Comparison of ENCODE assay signal across 22 mouse cellular contexts in genomic region chr5:131496517-131497216, GRCm38 (mm10).
A peak's percentile ranks its signal among the peaks of the same experiment; 100 is the strongest.
DNase-seq lines count a peak whose midpoint lies in the region; ATAC-seq lines count a peak whose summit lies in the region.
"Had no signal": no experiment of that assay in that cellular context is flagged by ENCODE, and none has a peak within 500 bp of the region (broad histone marks: within the 10 kb centered on the region; RNA-seq: fewer than 3 reads in every experiment).

No protein-coding gene starts in this region.

- no peaks in the 10 kb centered on the region for H3K9me3 ChIP-seq in heart, embryonic 15.5 days (replicated peaks)
- no peaks in the 10 kb centered on the region for H3K9me3 ChIP-seq in midbrain, embryonic 15.5 days
- peaks cover 22% of the 10 kb centered on the region for H3K9me3 ChIP-seq in midbrain, embryonic 10.5 days (replicated peaks)
- no peaks in the 10 kb centered on the region for H3K9me3 ChIP-seq in embryonic facial prominence, embryonic 12.5 days
- H3K9me3 ChIP-seq in stomach, embryonic 15.5 days, result no peaks in the 10 kb centered on the region
- H3K9me3 ChIP-seq: limb, embryonic 12.5 days; liver, embryonic 13.5 days; lung, embryonic 15.5 days; neural tube, embryonic 13.5 days had no signal

- no peak overlapping the region for H3K9ac ChIP-seq in heart, embryonic 15.5 days
- H3K9ac ChIP-seq in midbrain, embryonic 15.5 days, result no peak overlapping the region
- no peak overlapping the region for H3K9ac ChIP-seq in embryonic facial prominence, embryonic 12.5 days
- no peak overlapping the region for H3K9ac ChIP-seq in stomach, embryonic 15.5 days
- H3K9ac ChIP-seq: limb, embryonic 12.5 days; liver, embryonic 13.5 days; lung, embryonic 15.5 days; neural tube, embryonic 13.5 days had no signal

- WGBS in heart, embryonic 15.5 days, result 89% methylated on average over 10 of the region's 10 CpGs
- WGBS in midbrain, embryonic 15.5 days, result 97% methylated on average over 10 of the region's 10 CpGs
- WGBS in midbrain, embryonic 10.5 days, result 90% methylated on average over 10 of the region's 10 CpGs
- WGBS in embryonic facial prominence, embryonic 12.5 days, result 88% methylated on average over 10 of the region's 10 CpGs
- 89% methylated on average over 10 of the region's 10 CpGs for WGBS in stomach, embryonic 15.5 days

- H3K4me2 ChIP-seq in heart, embryonic 15.5 days, result no peak overlapping the region
- H3K4me2 ChIP-seq in midbrain, embryonic 15.5 days, result no peak overlapping the region
- no peak overlapping the region for H3K4me2 ChIP-seq in embryonic facial prominence, embryonic 12.5 days (replicated peaks)
- no peak overlapping the region for H3K4me2 ChIP-seq in stomach, embryonic 15.5 days
- H3K4me2 ChIP-seq: limb, embryonic 12.5 days; liver, embryonic 13.5 days; lung, embryonic 15.5 days; neural tube, embryonic 13.5 days had no signal

- no peak overlapping the region for H3K27ac ChIP-seq in heart, embryonic 15.5 days
- no peak overlapping the region for H3K27ac ChIP-seq in midbrain, embryonic 15.5 days
- no peak overlapping the region for H3K27ac ChIP-seq in midbrain, embryonic 10.5 days (replicated peaks)
- peak overlapping the region; percentile 30; the same call in 1 of the 2 replicates for H3K27ac ChIP-seq in embryonic facial prominence, embryonic 12.5 days
- no peak overlapping the region for H3K27ac ChIP-seq in stomach, embryonic 15.5 days
- H3K27ac ChIP-seq: heart, adult 2 months; left cerebral cortex, adult 2 months; limb, embryonic 12.5 days; liver, embryonic 13.5 days; lung, embryonic 15.5 days; macrophage; neural tube, embryonic 13.5 days had no signal

- H3K4me1 ChIP-seq in heart, embryonic 15.5 days (replicated peaks), result peaks cover 8% of the 10 kb centered on the region; the same call in 1 of the 2 replicates
- H3K4me1 ChIP-seq in midbrain, embryonic 15.5 days, result peaks cover 17% of the 10 kb centered on the region; the same call in 1 of the 2 replicates
- peaks cover 37% of the 10 kb centered on the region for H3K4me1 ChIP-seq in midbrain, embryonic 10.5 days
- peaks cover 29% of the 10 kb centered on the region for H3K4me1 ChIP-seq in embryonic facial prominence, embryonic 12.5 days
- H3K4me1 ChIP-seq in stomach, embryonic 15.5 days, result 0 out of 2 replicates have a peak, but pooled peaks cover 5% of the 10 kb centered on the region
- H3K4me1 ChIP-seq: liver, embryonic 13.5 days; lung, embryonic 15.5 days had no signal

- H3K27me3 ChIP-seq in heart, embryonic 15.5 days, result no peaks in the 10 kb centered on the region
- no peaks in the 10 kb centered on the region for H3K27me3 ChIP-seq in midbrain, embryonic 15.5 days (replicated peaks)
- H3K27me3 ChIP-seq in midbrain, embryonic 10.5 days (ENCODE audit: low read depth, poor library complexity, severe bottlenecking), result no peaks in the 10 kb centered on the region
- H3K27me3 ChIP-seq in embryonic facial prominence, embryonic 12.5 days, result no peaks in the 10 kb centered on the region
- no peaks in the 10 kb centered on the region for H3K27me3 ChIP-seq in stomach, embryonic 15.5 days (replicated peaks)
- H3K27me3 ChIP-seq: limb, embryonic 12.5 days; liver, embryonic 13.5 days; lung, embryonic 15.5 days; neural tube, embryonic 13.5 days had no signal

- ATAC-seq in heart, embryonic 15.5 days (replicated peaks; ENCODE audit: insufficient number of reproducible peaks, insufficient read depth, low FRiP score, low read depth), result 0 out of 2 replicates have a peak, but pooled peaks have one; percentile 18
- peak; percentile 37; the same call in 1 of the 2 replicates for ATAC-seq in midbrain, embryonic 15.5 days (replicated peaks)
- ATAC-seq in embryonic facial prominence, embryonic 12.5 days (ENCODE audit: insufficient number of reproducible peaks, insufficient read depth, low FRiP score, low TSS enrichment), result 0 out of 2 replicates have a peak, but pooled peaks have one; percentile 18
- ATAC-seq in stomach, embryonic 15.5 days (ENCODE audit: insufficient read depth, low FRiP score, low read depth), result peak; percentile 66; the same call in 1 of the 2 replicates
- ATAC-seq: forebrain, embryonic 14.5 days had no signal

- H3K4me3 ChIP-seq in heart, embryonic 15.5 days, result no peak overlapping the region
- H3K4me3 ChIP-seq in midbrain, embryonic 15.5 days, result no peak overlapping the region
- no peak overlapping the region for H3K4me3 ChIP-seq in midbrain, embryonic 10.5 days
- H3K4me3 ChIP-seq in embryonic facial prominence, embryonic 12.5 days, result no peak overlapping the region
- H3K4me3 ChIP-seq in stomach, embryonic 15.5 days (replicated peaks), result no peak overlapping the region
- H3K4me3 ChIP-seq: heart, adult 2 months; left cerebral cortex, adult 2 months; limb, embryonic 12.5 days; liver, embryonic 13.5 days; lung, embryonic 15.5 days; neural tube, embryonic 13.5 days had no signal

- no peak for DNase-seq in heart, adult 8-10 months (ENCODE audit: low spot score)
- no peak for DNase-seq in midbrain, embryonic 10.5 days (ENCODE audit: low spot score)
- DNase-seq in adrenal gland, adult 8-10 months, result no peak
- DNase-seq: cerebellum, adult 8-10 months; heart, adult 2 months; heart, postnatal 10 days; kidney, adult 11 months; kidney, postnatal 14 days; liver, embryonic 13.5 days; right cerebral cortex, postnatal 4 days; thymus, adult 2 months had no signal

- H3K36me3 ChIP-seq in heart, embryonic 15.5 days, result no peaks in the 10 kb centered on the region
- no peaks in the 10 kb centered on the region for H3K36me3 ChIP-seq in midbrain, embryonic 15.5 days (replicated peaks)
- H3K36me3 ChIP-seq in midbrain, embryonic 10.5 days, result peaks cover 62% of the 10 kb centered on the region
- 0 out of 2 replicates have a peak, but pooled peaks cover 7% of the 10 kb centered on the region for H3K36me3 ChIP-seq in embryonic facial prominence, embryonic 12.5 days
- no peaks in the 10 kb centered on the region for H3K36me3 ChIP-seq in stomach, embryonic 15.5 days
- H3K36me3 ChIP-seq: G1E; liver, embryonic 13.5 days; lung, embryonic 15.5 days; neural tube, embryonic 13.5 days had no signal
